Mouse (Mus musculus) CH12.LX (cell line): ENCODE measurements around the gene Unc5cl. TPM values are rescaled to one million over a fixed set of nuclear protein-coding genes. Genes with fewer than 3 reads are reported as not detected.

Source experiments
- DNase-seq: peaks from one replicate; pipeline ENCODE4 v3.0.0-alpha.2; 2013; ENCODE audit errors: extremely low read depth
- H3K27ac ChIP-seq: 2 replicates; pipeline ENCODE4 v1.5.1; 2012; ENCODE audit warnings: low read depth, mild to moderate bottlenecking, control low read depth, moderate library complexity; ENCODE audit not compliant: insufficient read depth
- H3K27me3 ChIP-seq: replicated peaks from 2 replicates; pipeline ENCODE3; 2012; ENCODE audit warnings: inconsistent platforms
- H3K36me3 ChIP-seq, 2 experiments: replicated peaks in 1 of 2; 2 replicates each; pipeline versions ENCODE3 to v1.6.1; 2012; ENCODE audit warnings: inconsistent platforms in 1 of 2, low read length in 1 of 2, mild to moderate bottlenecking in 1 of 2, mixed read lengths in 1 of 2, moderate library complexity in 1 of 2; ENCODE audit not compliant: control insufficient read depth in 1 of 2, insufficient read depth in 1 of 2
- H3K4me1 ChIP-seq, 2 experiments: 2 replicates each; pipeline ENCODE4 v1.6.1; 2012; ENCODE audit warnings: inconsistent platforms in 1 of 2, moderate library complexity in 1 of 2; ENCODE audit not compliant: insufficient read depth in 2 of 2, control insufficient read depth in 1 of 2
- H3K4me2 ChIP-seq: 2 replicates; pipeline ENCODE4 v1.6.1; 2012; ENCODE audit warnings: low read depth, mild to moderate bottlenecking, control low read depth; ENCODE audit not compliant: poor library complexity, insufficient read depth, severe bottlenecking
- H3K4me3 ChIP-seq, 3 experiments: fragments of 150-350 bp in 1 of 3; sonication (generic) in 1 of 3; replicated peaks in 1 of 3; 2 replicates each; pipeline versions ENCODE3 to v1.5.1; 2011 to 2012; ENCODE audit warnings: low read depth in 2 of 3, low read length in 2 of 3, mild to moderate bottlenecking in 2 of 3, moderate library complexity in 2 of 3, control low read depth in 1 of 3, improper control_type of control experiment in 1 of 3, inconsistent platforms in 1 of 3, mixed read lengths in 1 of 3; ENCODE audit not compliant: poor library complexity in 1 of 3
- H3K79me2 ChIP-seq: replicated peaks from 2 replicates; pipeline ENCODE4 v1.6.1; 2012; ENCODE audit warnings: mild to moderate bottlenecking, moderate library complexity; ENCODE audit not compliant: control insufficient read depth, poor library complexity, insufficient read depth, severe bottlenecking; ENCODE audit errors: extremely low read depth
- H3K9ac ChIP-seq: 2 replicates; pipeline ENCODE4 v1.6.1; 2012; ENCODE audit warnings: low read depth, mild to moderate bottlenecking, control low read depth, moderate library complexity; ENCODE audit not compliant: insufficient read depth
- H3K9me3 ChIP-seq: replicated peaks from 2 replicates; pipeline ENCODE3; 2012; ENCODE audit warnings: low read length, inconsistent platforms, mixed read lengths
- BHLHE40 ChIP-seq: IDR thresholded peaks from 2 replicates; pipeline ENCODE4 v1.6.1; 2011; ENCODE audit warnings: mild to moderate bottlenecking, low read depth, low read length, improper control_type of control experiment
- CTCF ChIP-seq, 2 experiments: IDR thresholded peaks in 1 of 2; conservative IDR thresholded peaks in 1 of 2; 2 replicates each; pipeline ENCODE4 v1.5.1; 2011 to 2012; ENCODE audit warnings: low read depth in 2 of 2, low read length in 2 of 2, improper control_type of control experiment in 1 of 2, inconsistent platforms in 1 of 2, mild to moderate bottlenecking in 1 of 2, moderate library complexity in 1 of 2
- EP300 ChIP-seq: IDR thresholded peaks from 2 replicates; pipeline ENCODE4 v1.6.1; 2011; ENCODE audit warnings: low read length, improper control_type of control experiment
- ETS1 ChIP-seq: conservative IDR thresholded peaks from 2 replicates; pipeline ENCODE4 v1.6.1; 2012; ENCODE audit warnings: low read depth, mild to moderate bottlenecking, inconsistent platforms, low read length, improper control_type of control experiment, moderate library complexity
- IRF4 ChIP-seq: IDR thresholded peaks from 2 replicates; pipeline ENCODE4 v1.6.1; 2014; ENCODE audit warnings: low read depth, mild to moderate bottlenecking, inconsistent platforms, low read length, improper control_type of control experiment
- JUN ChIP-seq: IDR thresholded peaks from 2 replicates; pipeline ENCODE4 v1.6.1; 2011; ENCODE audit warnings: low read depth, mild to moderate bottlenecking, low read length, improper control_type of control experiment, moderate library complexity; ENCODE audit not compliant: insufficient read depth
- JUND ChIP-seq: conservative IDR thresholded peaks from 2 replicates; pipeline ENCODE4 v1.6.1; 2011; ENCODE audit warnings: low read depth, low read length, improper control_type of control experiment
- MAFK ChIP-seq: IDR thresholded peaks from 2 replicates; pipeline ENCODE4 v1.6.1; 2011; ENCODE audit warnings: low read length, improper control_type of control experiment; ENCODE audit not compliant: insufficient replicate concordance
- MAX ChIP-seq: IDR thresholded peaks from 2 replicates; pipeline ENCODE4 v1.6.1; 2011; ENCODE audit warnings: low read length, improper control_type of control experiment
- MEF2A ChIP-seq: IDR thresholded peaks from 2 replicates; pipeline ENCODE4 v1.6.1; 2014; ENCODE audit warnings: low read depth, mild to moderate bottlenecking, inconsistent platforms, low read length, improper control_type of control experiment, borderline replicate concordance
- MXI1 ChIP-seq: IDR thresholded peaks from 2 replicates; pipeline ENCODE4 v1.6.1; 2011; ENCODE audit warnings: mild to moderate bottlenecking, low read depth, low read length, improper control_type of control experiment
- POLR2AphosphoS2 ChIP-seq: IDR thresholded peaks from 2 replicates; pipeline ENCODE4 v1.6.1; 2011; ENCODE audit warnings: low read depth, low read length, improper control_type of control experiment
- RAD21 ChIP-seq: IDR thresholded peaks from 2 replicates; pipeline ENCODE4 v1.6.1; 2011; ENCODE audit warnings: low read depth, mild to moderate bottlenecking, low read length, improper control_type of control experiment, moderate library complexity
- SIN3A ChIP-seq: IDR thresholded peaks from 2 replicates; pipeline ENCODE4 v1.6.1; 2012; ENCODE audit warnings: low read length, improper control_type of control experiment, inconsistent platforms
- TBP ChIP-seq: conservative IDR thresholded peaks from 2 replicates; pipeline ENCODE4 v1.6.1; 2011; ENCODE audit warnings: low read depth, low read length, improper control_type of control experiment
- UBTF ChIP-seq: IDR thresholded peaks from 2 replicates; pipeline ENCODE4 v1.6.1; 2012; ENCODE audit warnings: low read depth, mild to moderate bottlenecking, inconsistent platforms, low read length, improper control_type of control experiment, moderate library complexity
- USF1 ChIP-seq: IDR thresholded peaks from 2 replicates; pipeline ENCODE4 v1.6.1; 2014; ENCODE audit warnings: low read depth, mild to moderate bottlenecking, inconsistent platforms, low read length, improper control_type of control experiment
- USF2 ChIP-seq: conservative IDR thresholded peaks from 2 replicates; pipeline ENCODE4 v1.6.1; 2011; ENCODE audit warnings: low read depth, low read length, improper control_type of control experiment
- ZC3H11A ChIP-seq: IDR thresholded peaks from 2 replicates; pipeline ENCODE4 v1.6.1; 2012; ENCODE audit warnings: low read depth, mild to moderate bottlenecking, inconsistent platforms, low read length, improper control_type of control experiment
- ZKSCAN1 ChIP-seq: IDR thresholded peaks from 2 replicates; pipeline ENCODE4 v1.6.1; 2012; ENCODE audit warnings: low read depth, inconsistent platforms, low read length, improper control_type of control experiment, borderline replicate concordance
- ZMIZ1 ChIP-seq: IDR thresholded peaks from 2 replicates; pipeline ENCODE4 v1.6.1; 2012; ENCODE audit warnings: low read depth, mild to moderate bottlenecking, inconsistent platforms, low read length, improper control_type of control experiment
- dilution Hi-C: fragments of 300-500 bp; cut with MboI; formaldehyde crosslinking; loops from 2 replicates; pipeline ENCODE4 v1.14.3; 2020; ENCODE audit warnings: low sequenced_read_pairs; ENCODE audit not compliant: extremely low pct_unique_long_range_greater_than_20kb, extremely low pct_ligation_motif_present
- in situ Hi-C: fragments of 300-500 bp; cut with MboI; formaldehyde crosslinking; loops from 3 replicates; pipeline ENCODE4 v1.14.3; 2019; ENCODE audit warnings: low sequenced_read_pairs, low pct_ligation_motif_present, low pct_unique_long_range_greater_than_20kb, mixed read lengths
- polyA plus RNA-seq: library from polyadenylated mRNA; unstranded; fragments of >175 nt; gene quantifications from 2 replicates; pipeline ENCODE4 v1.2.1, GENCODE M21; 2012; ENCODE audit warnings: low read depth; ENCODE audit not compliant: insufficient read length
- total RNA-seq, 2 experiments: library from RNA; depleted of rRNA; stranded (reverse); fragments of 300-350 nt in 1 of 2; fragments of >200 nt in 1 of 2; gene quantifications; 2 replicates each; pipeline ENCODE4 v1.2.3; 2012 to 2014

The Unc5cl gene
- 0.21 and 0.34 TPM in 2 replicates for total RNA-seq (2012; rRNA removed)
- not detected in 2 replicates for total RNA-seq (2014; rRNA removed)
- polyA plus RNA-seq: 0.09 TPM in 1 of 2 replicates, not detected in the other

DNA sequence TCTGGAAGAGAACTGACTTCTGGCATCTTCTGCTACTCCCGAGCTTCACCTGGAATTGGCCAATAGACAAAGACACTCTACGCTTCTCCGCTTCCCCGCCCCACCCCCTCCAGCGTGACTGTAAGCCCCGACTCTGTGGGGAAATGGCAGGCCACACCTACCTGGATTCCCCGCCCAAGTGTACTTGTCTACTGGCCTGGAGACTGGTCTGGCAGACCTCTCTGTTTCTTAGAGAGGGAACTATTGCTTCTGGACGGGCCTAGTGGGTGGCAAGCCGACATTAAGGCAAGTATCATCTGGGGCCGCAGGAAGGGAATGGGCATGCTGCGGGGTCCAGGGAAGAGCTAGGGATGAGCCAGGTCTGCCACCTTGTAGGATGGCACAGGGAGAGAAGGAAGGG, at the start of gene Unc5cl:
TSS of gene Unc5cl (plus strand) at position 214 of the 400 bp plus-strand sequence.
- dilution Hi-C loops (no loop called here), in situ Hi-C loops (loop anchor here (10.0 to 25.0 kb wide), 2 partner anchors 150 to 958 kb away; no protein-coding TSS in a partner anchor)
- TF ChIP-seq ETS1: no peak
- no peak for TF ChIP-seq ZMIZ1
- TF ChIP-seq MEF2A: no peak
- TF ChIP-seq RAD21: no peak
- TF ChIP-seq MAX: no peak
- no peak for TF ChIP-seq TBP
- no peak for TF ChIP-seq ZKSCAN1
- no peak for TF ChIP-seq ZC3H11A
- Histone ChIP-seq H3K27ac (no peak within 1 kb of the TSS), H3K4me3 (no peak within 1 kb of the TSS), H3K4me2 (no peak within 1 kb of the TSS), H3K27me3 (peaks cover 4% of the 10 kb centered on the region), H3K36me3 (no peaks in the 10 kb centered on the region), H3K79me2 (no peaks in the 10 kb centered on the region), H3K4me1 (peaks cover 3% of the 10 kb centered on the region in 2 experiments; a peak in 2 of 4 replicates), H3K9me3 (no peaks in the 10 kb centered on the region), H3K9ac (no peak within 1 kb of the TSS)
- DNase-seq: no peak

DNA sequence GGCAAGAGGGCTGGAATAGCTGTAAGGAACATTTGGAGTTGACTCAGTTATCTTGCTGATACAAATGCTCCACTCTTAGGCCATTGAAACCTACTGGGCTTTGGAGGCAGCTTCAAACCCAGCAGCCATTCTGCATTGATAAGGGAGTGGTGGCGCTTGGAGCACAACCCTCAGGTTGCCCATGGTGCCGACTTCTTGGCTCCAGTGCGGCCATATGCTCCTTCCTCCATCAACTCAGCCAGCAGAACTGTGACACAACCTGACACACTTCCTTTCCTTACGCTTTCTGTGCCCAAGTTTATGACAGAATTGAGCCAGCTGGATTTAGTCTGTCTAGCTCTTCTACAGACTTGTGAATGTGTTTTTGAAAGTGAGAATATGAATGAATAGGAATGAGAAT, 47.5 kb upstream of the Unc5cl start:
- Histone ChIP-seq H3K4me2 (peak overlapping the region; percentile 96), H3K4me1 (peaks cover 15 to 59% of the 10 kb centered on the region in 2 experiments), H3K9ac (peak overlapping the region; percentile 96; the same call in 1 of the 2 replicates), H3K4me3 (peak overlapping the region in 2 of 3 experiments; percentile 6 to 88), H3K9me3 (no peaks in the 10 kb centered on the region)
- dilution Hi-C loops: no loop called here
- in situ Hi-C loops: no loop called here
- no peak for TF ChIP-seq CTCF (conservative IDR thresholded peaks at IDR 0.05 in 1 of 2, IDR thresholded peaks at IDR 0.05 in 1 of 2; ENCODE audit: low read depth in 2 of 2, low read length in 2 of 2)
- TF ChIP-seq USF2: no peak
- TF ChIP-seq POLR2AphosphoS2: no peak
- no peak for TF ChIP-seq UBTF
- no peak for TF ChIP-seq SIN3A
- TF ChIP-seq ZMIZ1: no peak
- no peak for TF ChIP-seq EP300
- no peak for TF ChIP-seq MAFK
- no peak for TF ChIP-seq MXI1
- no peak for TF ChIP-seq JUN
- no peak for TF ChIP-seq USF1
- TF ChIP-seq BHLHE40: no peak
- TF ChIP-seq JUND: no peak
- no peak for TF ChIP-seq IRF4
- TF ChIP-seq, all 38 proteins: peak for 0
- DNase-seq: no peak
- Histone ChIP-seq H3K27me3 (no peaks in the 10 kb centered on the region), H3K27ac (0 out of 2 replicates have a peak overlapping the region, but pooled peaks have one; percentile 36), H3K79me2 (peaks cover 69% of the 10 kb centered on the region), H3K36me3 (peaks cover 3 to 44% of the 10 kb centered on the region in 2 experiments)
